In genomic region chr10:91297792-91298460, GRCm38 (mm10) we compare ENCODE assay signal across 8 mouse cellular contexts.
DNase-seq lines count a peak whose midpoint lies in the region; ATAC-seq lines count a peak whose summit lies in the region.

No protein-coding gene starts in this region.

- peak; percentile 39; the same call in 1 of the 2 replicates for ATAC-seq in heart, embryonic 11.5 days (replicated peaks; ENCODE audit: insufficient number of reproducible peaks, low FRiP score, low TSS enrichment)
- ATAC-seq in embryonic facial prominence, embryonic 14.5 days (ENCODE audit: low read depth), result peak; percentile 71; the same call in 1 of the 2 replicates
- ATAC-seq in hindbrain, embryonic 16.5 days, result peak; percentile 83
- peak; percentile 88 for ATAC-seq in midbrain, embryonic 13.5 days

- no peaks in the 10 kb centered on the region for H3K9me3 ChIP-seq in heart, embryonic 11.5 days (replicated peaks; ENCODE audit: control insufficient read depth, low read length)
- H3K9me3 ChIP-seq in heart, embryonic 10.5 days, result no peaks in the 10 kb centered on the region
- H3K9me3 ChIP-seq in embryonic facial prominence, embryonic 14.5 days (ENCODE audit: control insufficient read depth, low read length), result no peaks in the 10 kb centered on the region
- H3K9me3 ChIP-seq in hindbrain, embryonic 16.5 days (ENCODE audit: control insufficient read depth, low read length), result no peaks in the 10 kb centered on the region
- no peaks in the 10 kb centered on the region for H3K9me3 ChIP-seq in midbrain, embryonic 13.5 days

- H3K4me2 ChIP-seq in heart, embryonic 11.5 days, result no peak overlapping the region
- 0 out of 2 replicates have a peak overlapping the region, but pooled peaks have one; percentile 4 for H3K4me2 ChIP-seq in embryonic facial prominence, embryonic 14.5 days (ENCODE audit: low read depth, low read length)
- no peak overlapping the region for H3K4me2 ChIP-seq in hindbrain, embryonic 16.5 days (ENCODE audit: low read length)
- H3K4me2 ChIP-seq in midbrain, embryonic 13.5 days (replicated peaks), result no peak overlapping the region

- DNase-seq in heart, embryonic 10.5 days (ENCODE audit: low spot score), result no peak
- peak; percentile 82 for DNase-seq in brain, adult 2 months (ENCODE audit: low read depth, low spot score)
- DNase-seq in embryonic facial prominence, embryonic 14.5 days (ENCODE audit: low spot score), result peak; percentile 86
- DNase-seq in left cerebral cortex, adult 18-20 months (ENCODE audit: low spot score in 2 of 2), result peak; percentile 49 to 65
- DNase-seq in thymus, postnatal 4 days, result peak; percentile 30

- H3K9ac ChIP-seq in heart, embryonic 11.5 days (ENCODE audit: low read depth, low read length), result no peak overlapping the region
- H3K9ac ChIP-seq in embryonic facial prominence, embryonic 14.5 days (ENCODE audit: low read depth, low read length), result no peak overlapping the region
- H3K9ac ChIP-seq in hindbrain, embryonic 16.5 days (ENCODE audit: low read depth, low read length), result peak overlapping the region; percentile 32; the same call in 1 of the 2 replicates
- no peak overlapping the region for H3K9ac ChIP-seq in midbrain, embryonic 13.5 days (replicated peaks)

- H3K27ac ChIP-seq in heart, embryonic 11.5 days (ENCODE audit: low read depth, low read length), result no peak overlapping the region
- no peak overlapping the region for H3K27ac ChIP-seq in heart, embryonic 10.5 days
- H3K27ac ChIP-seq in embryonic facial prominence, embryonic 14.5 days (replicated peaks; ENCODE audit: low read depth, low read length), result no peak overlapping the region
- no peak overlapping the region for H3K27ac ChIP-seq in hindbrain, embryonic 16.5 days (ENCODE audit: low read depth, low read length)
- no peak overlapping the region for H3K27ac ChIP-seq in midbrain, embryonic 13.5 days

- H3K4me1 ChIP-seq in heart, embryonic 11.5 days (ENCODE audit: control insufficient read depth, insufficient read depth, low read length), result peaks cover 3% of the 10 kb centered on the region; the same call in 1 of the 2 replicates
- H3K4me1 ChIP-seq in heart, embryonic 10.5 days, result no peaks in the 10 kb centered on the region
- H3K4me1 ChIP-seq in embryonic facial prominence, embryonic 14.5 days (ENCODE audit: control insufficient read depth, insufficient read depth, low read length), result no peaks in the 10 kb centered on the region
- no peaks in the 10 kb centered on the region for H3K4me1 ChIP-seq in hindbrain, embryonic 16.5 days (ENCODE audit: control insufficient read depth, insufficient read depth, low read depth, low read length)
- H3K4me1 ChIP-seq in midbrain, embryonic 13.5 days (replicated peaks), result no peaks in the 10 kb centered on the region

- 36% methylated on average over 9 of the region's 9 CpGs for WGBS in heart, embryonic 11.5 days (ENCODE audit: insufficient replicate concordance)
- WGBS in heart, embryonic 10.5 days, result 31% methylated on average over 9 of the region's 9 CpGs
- 21% methylated on average over 9 of the region's 9 CpGs for WGBS in embryonic facial prominence, embryonic 14.5 days
- 22% methylated on average over 9 of the region's 9 CpGs for WGBS in hindbrain, embryonic 16.5 days
- WGBS in midbrain, embryonic 13.5 days, result 18% methylated on average over 9 of the region's 9 CpGs

- H3K36me3 ChIP-seq in heart, embryonic 11.5 days (ENCODE audit: control insufficient read depth, insufficient read depth, low read length), result no peaks in the 10 kb centered on the region
- no peaks in the 10 kb centered on the region for H3K36me3 ChIP-seq in heart, embryonic 10.5 days
- no peaks in the 10 kb centered on the region for H3K36me3 ChIP-seq in embryonic facial prominence, embryonic 14.5 days (ENCODE audit: control insufficient read depth, insufficient read depth, low read length)
- H3K36me3 ChIP-seq in hindbrain, embryonic 16.5 days (ENCODE audit: control insufficient read depth, insufficient read depth, low read length), result no peaks in the 10 kb centered on the region
- no peaks in the 10 kb centered on the region for H3K36me3 ChIP-seq in midbrain, embryonic 13.5 days

- H3K4me3 ChIP-seq in heart, embryonic 11.5 days (ENCODE audit: low read depth, low read length), result no peak overlapping the region
- no peak overlapping the region for H3K4me3 ChIP-seq in heart, embryonic 10.5 days
- no peak overlapping the region for H3K4me3 ChIP-seq in embryonic facial prominence, embryonic 14.5 days (ENCODE audit: low read depth, low read length)
- no peak overlapping the region for H3K4me3 ChIP-seq in hindbrain, embryonic 16.5 days (ENCODE audit: low read length)
- H3K4me3 ChIP-seq in midbrain, embryonic 13.5 days (replicated peaks), result no peak overlapping the region

- H3K27me3 ChIP-seq in heart, embryonic 11.5 days (ENCODE audit: control insufficient read depth, insufficient read depth, low read length), result no peaks in the 10 kb centered on the region
- no peaks in the 10 kb centered on the region for H3K27me3 ChIP-seq in heart, embryonic 10.5 days (ENCODE audit: insufficient read depth, poor library complexity, severe bottlenecking)
- no peaks in the 10 kb centered on the region for H3K27me3 ChIP-seq in embryonic facial prominence, embryonic 14.5 days (replicated peaks; ENCODE audit: control insufficient read depth, insufficient read depth, low read length)
- no peaks in the 10 kb centered on the region for H3K27me3 ChIP-seq in hindbrain, embryonic 16.5 days (replicated peaks; ENCODE audit: control insufficient read depth, insufficient read depth, low read length)
- H3K27me3 ChIP-seq in midbrain, embryonic 13.5 days, result no peaks in the 10 kb centered on the region
